Mouse (Mus musculus) heart, postnatal 0 days (tissue): ENCODE measurements at regions not wholly inside any gene's neighbourhood (a gene's known extent, or its start where the extent isn't known, plus 50 kb on each side); places are given as distances from the start of the nearest gene placed in this dataset.

Experiments used
- CTCF ChIP-seq: IDR thresholded peaks from 2 replicates; pipeline ENCODE4 v1.5.1; 2016; ENCODE audit warnings: antibody characterized with exemption, control low read depth, low read depth
- EP300 ChIP-seq: IDR thresholded peaks from 2 replicates; pipeline ENCODE4 v1.6.1; 2016; ENCODE audit warnings: antibody characterized with exemption, low read depth

- TF ChIP-seq EP300 (no peak), CTCF (no peak)
Observed at GRCm38 (mm10) chr1:41908001-41908807, 787.4 kb upstream of the Pou3f3 start.
